Mouse (Mus musculus): ENCODE data around the gene Vps45. TPM values are rescaled to one million over a fixed set of nuclear protein-coding genes. Genes with fewer than 3 reads are reported as not detected.

Vps45 gene
- polyA plus RNA-seq, 1 experiment = 1.3 TPM

DNA sequence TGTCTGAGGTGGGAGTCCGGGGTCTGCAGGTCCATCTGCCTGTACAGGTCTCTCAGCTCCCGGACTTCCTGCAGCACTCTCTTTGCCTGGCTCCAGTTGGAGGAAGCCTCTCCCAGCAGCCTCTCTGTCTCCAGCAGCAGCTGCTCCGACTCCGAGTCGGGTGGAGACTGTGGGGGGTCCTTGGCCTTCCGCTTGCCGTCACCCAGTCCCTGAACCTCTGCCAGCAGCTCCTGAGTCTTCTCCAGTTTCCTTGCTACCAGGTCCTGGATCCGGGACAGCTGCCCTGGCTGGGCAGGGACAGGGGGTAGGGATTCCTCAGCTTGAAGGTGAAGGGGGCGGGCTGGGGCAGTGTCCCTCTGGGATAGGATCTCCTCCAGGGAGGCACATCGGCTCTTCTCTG lies 69.3 kb downstream of the Vps45 start:
- peaks cover 58% of the 10 kb centered on the region for H3K27me3 ChIP-seq (ENCODE audit: control insufficient read depth)
- peaks cover 5% of the 10 kb centered on the region for H3K9me3 ChIP-seq (ENCODE audit: control insufficient read depth, low read length)
- H3K4me1 ChIP-seq (ENCODE audit: control insufficient read depth) = peaks cover 13% of the 10 kb centered on the region
- H3K36me3 ChIP-seq (ENCODE audit: control insufficient read depth) = peaks cover 6% of the 10 kb centered on the region; the same call in 1 of the 2 replicates
- TF ChIP-seq TAL1 (IDR thresholded peaks at IDR 0.05; ENCODE audit: low read length) (no peak), GATA1 (IDR thresholded peaks at IDR 0.05; ENCODE audit: low read length) (no peak)
- no peak overlapping the region for H3K4me3 ChIP-seq (replicated peaks)

DNA sequence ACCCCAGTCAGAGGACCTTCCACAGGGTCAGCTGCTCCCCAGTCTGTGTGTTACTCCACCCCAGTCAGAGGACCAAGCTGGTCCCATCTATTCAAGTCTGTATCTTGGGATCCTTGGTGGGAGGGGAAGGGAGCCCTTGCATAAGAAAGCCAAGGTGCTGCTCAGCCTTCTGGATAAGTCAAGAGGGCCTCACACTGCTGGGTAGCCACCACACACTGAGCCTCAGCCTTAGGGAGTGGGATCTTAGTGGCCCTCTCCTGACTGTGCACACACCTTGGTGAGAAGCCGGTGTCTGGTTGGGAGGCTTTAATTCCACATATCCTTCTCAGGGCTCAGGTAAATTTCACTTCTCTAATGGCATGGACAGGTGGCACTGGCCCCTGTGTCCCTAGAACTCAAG lies 70.1 kb downstream of the Vps45 start:
- TF ChIP-seq GATA1 (IDR thresholded peaks at IDR 0.05; ENCODE audit: low read length) (no peak), TAL1 (IDR thresholded peaks at IDR 0.05; ENCODE audit: low read length) (no peak)
- H3K36me3 ChIP-seq (ENCODE audit: control insufficient read depth) = peaks cover 6% of the 10 kb centered on the region; the same call in 1 of the 2 replicates
- H3K27me3 ChIP-seq (ENCODE audit: control insufficient read depth) = peaks cover 51% of the 10 kb centered on the region
- no peak overlapping the region for H3K4me3 ChIP-seq (replicated peaks)
- H3K4me1 ChIP-seq (ENCODE audit: control insufficient read depth) = peaks cover 13% of the 10 kb centered on the region
- H3K9me3 ChIP-seq (ENCODE audit: control insufficient read depth, low read length) = peaks cover 6% of the 10 kb centered on the region

DNA sequence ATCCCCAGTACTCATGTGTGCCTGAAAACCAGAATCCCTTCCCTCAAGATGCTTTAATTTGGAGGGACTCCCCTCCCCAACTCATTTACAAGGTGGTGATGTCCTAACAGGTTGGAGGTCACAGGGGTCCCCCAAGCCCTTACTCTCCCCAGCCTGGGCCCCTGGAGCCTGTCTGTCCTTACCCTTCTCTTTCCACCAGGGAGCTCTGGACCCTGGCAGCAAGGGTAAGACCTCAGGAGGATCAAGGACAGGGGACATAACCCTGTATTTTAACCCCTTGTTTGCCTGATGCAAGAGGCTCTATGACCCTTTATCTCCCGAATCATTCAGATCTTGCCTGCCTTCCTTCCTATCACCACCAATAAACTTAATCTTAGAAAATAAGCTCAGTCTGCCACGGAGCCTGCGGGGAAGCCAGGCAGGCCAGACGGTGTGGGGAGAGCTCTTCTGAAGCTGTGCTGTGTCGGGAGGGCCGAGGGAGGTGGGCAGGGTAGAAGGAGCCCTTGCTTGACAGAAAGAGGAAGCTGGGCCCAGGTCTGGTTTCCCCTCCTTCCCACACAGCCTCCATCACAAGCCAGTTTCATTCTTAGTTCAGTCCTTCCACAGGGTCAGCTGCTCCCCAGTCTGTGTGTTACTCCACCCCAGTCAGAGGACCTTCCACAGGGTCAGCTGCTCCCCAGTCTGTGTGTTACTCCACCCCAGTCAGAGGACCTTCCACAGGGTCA lies 70.7 kb downstream of the Vps45 start:
- TF ChIP-seq GATA1 (IDR thresholded peaks at IDR 0.05; ENCODE audit: low read length) (no peak), TAL1 (IDR thresholded peaks at IDR 0.05; ENCODE audit: low read length) (no peak)
- H3K4me3 ChIP-seq (replicated peaks) = no peak overlapping the region
- peaks cover 13% of the 10 kb centered on the region for H3K4me1 ChIP-seq (ENCODE audit: control insufficient read depth)
- peaks cover 6% of the 10 kb centered on the region; the same call in 1 of the 2 replicates for H3K36me3 ChIP-seq (ENCODE audit: control insufficient read depth)
- H3K27me3 ChIP-seq (ENCODE audit: control insufficient read depth) = peaks cover 45% of the 10 kb centered on the region
- peaks cover 6% of the 10 kb centered on the region for H3K9me3 ChIP-seq (ENCODE audit: control insufficient read depth, low read length)

DNA sequence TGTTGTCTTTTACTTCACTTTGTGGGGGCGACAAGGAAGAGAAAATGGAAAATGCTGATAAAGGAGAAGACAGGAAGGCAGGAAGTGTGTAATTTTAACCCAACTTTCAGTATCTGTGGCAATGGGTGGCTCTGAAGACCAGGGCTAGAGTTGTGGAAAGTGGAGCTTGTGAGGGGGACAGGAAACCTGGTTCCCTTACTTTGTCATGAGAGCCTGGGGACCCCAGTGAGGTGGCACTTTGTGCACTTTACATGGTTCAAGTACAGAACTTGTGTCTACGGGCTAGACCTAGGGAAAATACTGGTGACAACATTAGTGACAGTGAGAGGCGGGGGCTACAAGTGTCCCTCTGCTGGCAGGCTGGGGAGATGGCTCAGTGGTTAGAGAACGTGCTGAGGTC lies 71.3 kb downstream of the Vps45 start:
- Histone ChIP-seq H3K27me3 (ENCODE audit: control insufficient read depth) (peaks cover 40% of the 10 kb centered on the region), H3K4me1 (ENCODE audit: control insufficient read depth) (peaks cover 13% of the 10 kb centered on the region), H3K9me3 (ENCODE audit: control insufficient read depth, low read length) (peaks cover 6% of the 10 kb centered on the region), H3K4me3 (replicated peaks) (no peak overlapping the region), H3K36me3 (ENCODE audit: control insufficient read depth) (peaks cover 6% of the 10 kb centered on the region; the same call in 1 of the 2 replicates)
- no peak for TF ChIP-seq GATA1 (IDR thresholded peaks at IDR 0.05; ENCODE audit: low read length)
- no peak for TF ChIP-seq TAL1 (IDR thresholded peaks at IDR 0.05; ENCODE audit: low read length)

DNA sequence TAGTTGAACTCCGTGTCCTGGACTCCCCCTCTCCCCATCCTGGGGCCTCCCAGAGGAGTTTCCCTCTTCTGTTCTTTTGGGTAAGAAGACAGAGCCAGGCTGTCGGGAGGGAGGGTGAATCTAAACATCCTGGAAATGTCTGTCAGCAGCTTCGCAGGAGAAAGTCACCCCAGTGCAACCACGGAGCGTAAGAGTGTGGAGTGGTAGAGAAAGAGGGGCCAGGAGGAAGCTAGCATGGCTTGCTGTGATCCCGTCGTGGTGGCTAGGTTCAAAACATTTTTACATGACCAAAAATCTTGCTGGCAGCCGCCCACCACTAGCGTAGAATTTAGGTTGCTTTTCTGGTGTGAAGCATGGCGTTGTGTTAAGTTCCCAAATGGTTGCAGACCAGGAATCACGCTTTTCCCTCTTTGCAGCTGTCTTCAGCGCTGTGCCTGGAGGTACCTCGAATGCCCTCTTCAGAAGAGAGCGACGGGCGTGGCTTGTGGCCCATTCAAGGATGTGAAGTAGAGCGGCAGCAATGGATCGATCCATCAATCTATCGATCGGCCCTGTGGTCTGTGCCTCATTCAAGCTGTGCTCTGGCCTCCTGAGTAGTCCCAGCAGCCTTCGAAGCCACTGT lies 72.2 kb downstream of the Vps45 start:
- H3K27me3 ChIP-seq (ENCODE audit: control insufficient read depth) = peaks cover 42% of the 10 kb centered on the region
- TF ChIP-seq GATA1 (IDR thresholded peaks at IDR 0.05; ENCODE audit: low read length) (no peak), TAL1 (IDR thresholded peaks at IDR 0.05; ENCODE audit: low read length) (no peak)
- H3K4me1 ChIP-seq (ENCODE audit: control insufficient read depth) = peaks cover 13% of the 10 kb centered on the region
- no peak overlapping the region for H3K4me3 ChIP-seq (replicated peaks)
- H3K36me3 ChIP-seq (ENCODE audit: control insufficient read depth) = peaks cover 6% of the 10 kb centered on the region; the same call in 1 of the 2 replicates
- H3K9me3 ChIP-seq (ENCODE audit: control insufficient read depth, low read length) = peaks cover 6% of the 10 kb centered on the region

DNA sequence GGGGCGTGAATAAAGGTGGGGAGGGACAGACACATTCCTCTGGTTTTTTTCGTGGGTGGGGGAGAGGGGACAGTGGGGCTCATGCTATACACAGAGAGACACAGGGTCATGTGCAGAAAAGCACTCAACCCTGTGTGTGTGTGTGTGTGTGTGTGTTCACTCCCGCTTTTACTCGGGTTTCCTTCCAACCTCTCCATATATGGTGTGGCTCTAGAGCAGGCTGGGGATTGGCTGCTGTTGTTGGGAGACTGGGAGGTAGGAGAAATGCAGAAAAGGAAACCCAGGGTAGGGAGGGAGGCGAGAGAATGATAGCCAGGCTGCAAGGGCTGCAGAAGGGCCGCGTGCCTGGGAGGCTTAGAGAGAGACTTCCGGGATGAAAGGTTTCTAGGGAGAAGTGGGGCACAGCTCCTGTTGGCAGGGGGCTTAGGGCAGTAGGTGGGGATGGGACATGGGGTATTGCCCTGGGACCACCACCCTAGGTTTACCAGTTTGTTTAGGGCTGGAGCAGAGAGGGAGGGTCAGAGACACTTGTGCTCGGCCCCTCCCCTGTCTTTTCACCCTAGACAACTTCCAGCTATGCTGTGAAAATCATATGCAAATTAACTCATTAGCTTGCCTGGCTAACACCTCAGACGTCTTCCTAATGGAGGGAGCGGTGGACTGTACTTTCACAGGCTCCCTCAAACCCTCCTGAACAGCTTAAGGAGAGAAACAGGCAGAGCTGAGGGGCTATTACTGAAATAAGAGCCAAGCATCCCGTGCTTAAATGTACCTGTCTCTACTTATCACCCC lies 72.9 kb downstream of the Vps45 start:
- TF ChIP-seq GATA1 (IDR thresholded peaks at IDR 0.05; ENCODE audit: low read length) = no peak
- peaks cover 13% of the 10 kb centered on the region for H3K4me1 ChIP-seq (ENCODE audit: control insufficient read depth)
- peaks cover 6% of the 10 kb centered on the region for H3K9me3 ChIP-seq (ENCODE audit: control insufficient read depth, low read length)
- peaks cover 6% of the 10 kb centered on the region; the same call in 1 of the 2 replicates for H3K36me3 ChIP-seq (ENCODE audit: control insufficient read depth)
- H3K27me3 ChIP-seq (ENCODE audit: control insufficient read depth) = peaks cover 42% of the 10 kb centered on the region
- no peak overlapping the region for H3K4me3 ChIP-seq (replicated peaks)

DNA sequence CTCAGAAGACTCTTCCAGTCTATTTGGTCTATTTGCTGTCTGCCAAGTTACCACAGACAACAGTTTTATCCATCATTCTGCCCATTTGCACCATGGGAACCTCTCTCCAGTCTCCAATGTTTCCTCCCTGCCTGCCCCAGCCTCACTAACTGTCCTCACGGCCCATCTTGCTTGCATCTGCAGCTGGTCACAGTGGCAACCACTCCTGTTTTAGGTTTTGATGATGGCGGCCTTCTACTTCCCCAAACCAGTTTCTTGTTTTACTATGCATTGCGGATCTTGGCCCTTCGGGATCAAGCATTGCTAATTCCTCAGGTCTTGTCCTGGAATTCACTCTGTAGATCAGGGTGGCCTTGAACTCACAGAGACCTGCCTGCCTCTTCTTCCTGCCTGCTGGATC lies 76.1 kb downstream of the Vps45 start:
- Histone ChIP-seq H3K27me3 (ENCODE audit: control insufficient read depth) (peaks cover 35% of the 10 kb centered on the region), H3K4me3 (replicated peaks) (no peak overlapping the region), H3K36me3 (ENCODE audit: control insufficient read depth) (no peaks in the 10 kb centered on the region), H3K9me3 (ENCODE audit: control insufficient read depth, low read length) (peaks cover 6% of the 10 kb centered on the region), H3K4me1 (ENCODE audit: control insufficient read depth) (peaks cover 17% of the 10 kb centered on the region)
- TF ChIP-seq TAL1 (IDR thresholded peaks at IDR 0.05; ENCODE audit: low read length) = no peak
- TF ChIP-seq GATA1 (IDR thresholded peaks at IDR 0.05; ENCODE audit: low read length) = no peak

DNA sequence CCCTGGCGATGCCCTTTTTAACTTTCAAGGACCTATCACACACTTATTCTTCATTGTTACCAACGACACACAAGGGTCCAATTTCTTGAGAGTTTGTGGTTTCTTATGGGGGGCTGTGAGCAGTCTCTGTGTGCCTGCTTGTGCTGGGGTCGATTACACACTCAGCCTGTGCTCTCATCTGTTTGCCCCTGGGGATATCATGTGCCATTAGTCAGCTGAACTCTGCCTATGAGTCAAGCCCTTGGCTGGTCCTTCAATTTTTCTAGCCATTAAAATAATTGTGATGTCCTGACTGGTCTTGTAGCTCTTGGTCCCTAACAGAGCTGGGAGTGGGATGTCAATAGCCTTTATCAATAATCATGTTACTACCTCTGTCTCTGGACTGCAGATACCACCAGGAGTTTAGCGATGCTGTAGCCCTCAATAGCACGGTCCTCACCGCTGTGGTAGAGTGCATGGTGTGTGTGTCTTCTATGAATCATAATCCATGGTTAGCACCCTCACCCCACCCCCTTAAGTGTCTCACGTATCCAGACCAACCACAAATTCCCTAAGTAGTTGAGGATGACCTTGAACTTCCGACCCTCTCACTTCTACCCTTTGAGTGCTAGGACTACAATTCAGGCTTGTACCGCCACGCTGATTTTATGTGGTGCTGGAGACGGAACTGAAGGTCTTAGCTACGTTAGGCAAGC lies 77.8 kb downstream of the Vps45 start:
- Histone ChIP-seq H3K4me3 (replicated peaks) (no peak overlapping the region), H3K4me1 (ENCODE audit: control insufficient read depth) (peaks cover 6% of the 10 kb centered on the region), H3K9me3 (ENCODE audit: control insufficient read depth, low read length) (peaks cover 6% of the 10 kb centered on the region), H3K36me3 (ENCODE audit: control insufficient read depth) (no peaks in the 10 kb centered on the region), H3K27me3 (ENCODE audit: control insufficient read depth) (peaks cover 22% of the 10 kb centered on the region)
- no peak for TF ChIP-seq TAL1 (IDR thresholded peaks at IDR 0.05; ENCODE audit: low read length)
- TF ChIP-seq GATA1 (IDR thresholded peaks at IDR 0.05; ENCODE audit: low read length) = no peak
